Mouse (Mus musculus) gastrocnemius, postnatal 4 days (tissue): ENCODE data around the gene Pik3r4. TPM values are rescaled to one million over a fixed set of nuclear protein-coding genes. Genes with fewer than 3 reads are reported as not detected.
"Not testable (repeated sequence)": the region's sequence is repeated elsewhere in the genome, so short reads cannot be mapped to it uniquely, and the experiment has no call there.

ENCODE experiments used
- DNase-seq, 2 experiments: peaks; one replicate each; pipeline ENCODE4 v3.0.0; 2021 to 2022; ENCODE audit warnings: low spot score in 2 of 2, mixed read lengths in 2 of 2
- long read RNA-seq, 2 experiments: library from polyadenylated mRNA; stranded (forward); transcript quantifications; one replicate each; pipeline ENCODE4 v2.0.0; 2021
- total RNA-seq, 2 experiments: library from RNA; stranded (reverse); gene quantifications; 2 replicates each; pipeline ENCODE4 v1.2.3; 2021

The Pik3r4 gene
- total RNA-seq: 10 to 100 TPM; 19.7 to 23.9 TPM
- long read RNA-seq, experiment 1, full-length matches to known transcripts: 7 of 12 reads
- long read RNA-seq, experiment 1, partial matches to known transcripts: 2 of 12 reads
- long read RNA-seq, experiment 1, other reads (novel, unspliced or antisense): 3 of 12 reads
- long read RNA-seq, experiment 2, full-length matches to known transcripts: 2 of 12 reads
- long read RNA-seq, experiment 2, partial matches to known transcripts: 6 of 12 reads
- long read RNA-seq, experiment 2, other reads (novel, unspliced or antisense): 4 of 12 reads

- peak; percentile 33 to 75 for DNase-seq
Measured at GRCm38 (mm10) chr9:105642460-105643371, at the start of gene Pik3r4. TSS of gene Pik3r4 (plus strand) at chr9:105642978.

- DNase-seq: no peak
Measured at GRCm38 (mm10) chr9:105598906-105599305, 43.9 kb upstream of the Pik3r4 start.

- no peak for DNase-seq
Measured at GRCm38 (mm10) chr9:105611980-105612771, 30.6 kb upstream of the Pik3r4 start.

GRCm38 (mm10) chr9:105612919-105613318 lies 29.9 kb upstream of the Pik3r4 start:
- no peak for DNase-seq

GRCm38 (mm10) chr9:105615952-105616351 lies 26.8 kb upstream of the Pik3r4 start:
- DNase-seq: no peak

- DNase-seq: peak in 1 of 2 experiments; percentile 61
Measured at GRCm38 (mm10) chr9:105617274-105617673, 25.5 kb upstream of the Pik3r4 start.

GRCm38 (mm10) chr9:105633961-105634360 lies 8.8 kb upstream of the Pik3r4 start:
- no peak for DNase-seq

GRCm38 (mm10) chr9:105641377-105641776 lies 1.4 kb upstream of the Pik3r4 start:
- DNase-seq: not testable (repeated sequence)

GRCm38 (mm10) chr9:105656189-105656588 lies 13.4 kb downstream of the Pik3r4 start:
- no peak for DNase-seq

- no peak for DNase-seq
Measured at GRCm38 (mm10) chr9:105658216-105658615, 15.4 kb downstream of the Pik3r4 start.

- no peak for DNase-seq
Measured at GRCm38 (mm10) chr9:105659877-105660276, 17.1 kb downstream of the Pik3r4 start.

- no peak for DNase-seq
Measured at GRCm38 (mm10) chr9:105665269-105665668, 22.5 kb downstream of the Pik3r4 start.

GRCm38 (mm10) chr9:105670916-105671315 lies 28.1 kb downstream of the Pik3r4 start:
- DNase-seq: no peak

- no peak for DNase-seq
Measured at GRCm38 (mm10) chr9:105672032-105672431, 29.3 kb downstream of the Pik3r4 start.

GRCm38 (mm10) chr9:105675941-105676340 lies 33.2 kb downstream of the Pik3r4 start:
- DNase-seq: no peak

- DNase-seq: no peak
Measured at GRCm38 (mm10) chr9:105681386-105681785, 38.6 kb downstream of the Pik3r4 start.

GRCm38 (mm10) chr9:105684549-105685165 lies 41.9 kb downstream of the Pik3r4 start:
- no peak for DNase-seq

- no peak for DNase-seq
Measured at GRCm38 (mm10) chr9:105689485-105689884, 46.7 kb downstream of the Pik3r4 start.

- no peak for DNase-seq
Measured at GRCm38 (mm10) chr9:105692472-105692871, 49.7 kb downstream of the Pik3r4 start.

- DNase-seq: no peak
Measured at GRCm38 (mm10) chr9:105693056-105693455, 50.3 kb downstream of the Pik3r4 start.

GRCm38 (mm10) chr9:105693854-105694253 lies 51.1 kb downstream of the Pik3r4 start:
- DNase-seq: peak; percentile 82 to 85
